Mouse (Mus musculus): Measurements from ENCODE around the gene Gm11444.

GRCm38 (mm10) chr11:85890563-85890845 is 40.4 kb upstream of the Gm11444 start:
- TF ChIP-seq CTCF (IDR thresholded peaks at IDR 0.05; ENCODE audit: low read depth) = no peak
- no peak for TF ChIP-seq EP300 (IDR thresholded peaks at IDR 0.05; ENCODE audit: low read depth)
